Mouse (Mus musculus) gastrocnemius, postnatal 36 days (tissue): ENCODE measurements at regions not wholly inside any gene's neighbourhood (a gene's known extent, or its start where the extent isn't known, plus 50 kb on each side); places are given as distances from the start of the nearest gene placed in this dataset.

Experiments used
- DNase-seq, 2 experiments: peaks; one replicate each; pipeline ENCODE4 v3.0.0; 2022
- intact Hi-C: fragments of 180-260 bp; cut with DNase I; formaldehyde crosslinking; loops from one replicate; pipeline ENCODE4 v1.15.1; 2025

- DNase-seq = no peak
- intact Hi-C loops = no loop called here
Measured at GRCm38 (mm10) chr13:97656618-97657017, 103.8 kb downstream of the Gm10260 start.

DNA sequence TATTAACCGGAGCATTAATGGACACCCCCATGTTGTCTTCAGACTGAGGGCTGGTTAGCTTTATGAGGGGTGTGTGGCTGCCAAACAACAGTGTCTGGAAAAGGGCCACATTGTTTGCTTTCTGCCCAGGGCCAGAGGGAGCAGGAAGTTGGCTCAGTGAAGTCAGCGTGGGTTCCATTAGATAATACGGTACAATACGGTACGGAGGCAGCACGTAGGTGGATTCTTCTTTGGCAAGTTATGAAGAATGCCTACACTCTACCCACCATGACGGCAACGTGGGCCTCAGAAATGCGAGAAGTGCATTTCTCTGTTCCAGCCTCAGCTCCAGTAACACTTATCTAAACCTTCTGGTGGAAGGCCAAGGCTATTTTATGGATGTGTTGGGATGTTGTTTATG, 108.2 kb downstream of the Gm10260 start:
- no peak for DNase-seq
- intact Hi-C loops = no loop called here

DNA sequence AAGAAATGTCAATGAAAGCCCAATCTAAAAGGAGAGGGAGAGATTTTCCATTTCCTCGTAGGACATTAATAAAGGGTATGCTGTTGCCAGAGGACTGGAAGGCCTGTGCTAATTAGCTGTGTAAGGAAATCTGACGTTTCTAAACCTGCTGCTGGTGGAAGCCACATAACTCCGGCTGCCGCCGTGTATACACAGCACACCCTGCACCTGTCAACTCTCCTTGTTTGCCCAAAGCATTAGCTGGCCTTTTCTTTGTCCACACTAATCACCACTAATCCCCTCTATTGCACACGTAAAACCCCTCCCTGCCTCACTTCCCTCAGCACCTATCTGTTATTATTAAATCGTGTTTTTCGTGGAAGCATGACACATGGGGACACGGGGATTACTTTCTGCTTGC, 108.7 kb downstream of the Gm10260 start:
- DNase-seq = no peak
- intact Hi-C loops = no loop called here

GRCm38 (mm10) chr13:97651176-97651575, 109.3 kb downstream of the Gm10260 start:
- intact Hi-C loops = no loop called here

DNA sequence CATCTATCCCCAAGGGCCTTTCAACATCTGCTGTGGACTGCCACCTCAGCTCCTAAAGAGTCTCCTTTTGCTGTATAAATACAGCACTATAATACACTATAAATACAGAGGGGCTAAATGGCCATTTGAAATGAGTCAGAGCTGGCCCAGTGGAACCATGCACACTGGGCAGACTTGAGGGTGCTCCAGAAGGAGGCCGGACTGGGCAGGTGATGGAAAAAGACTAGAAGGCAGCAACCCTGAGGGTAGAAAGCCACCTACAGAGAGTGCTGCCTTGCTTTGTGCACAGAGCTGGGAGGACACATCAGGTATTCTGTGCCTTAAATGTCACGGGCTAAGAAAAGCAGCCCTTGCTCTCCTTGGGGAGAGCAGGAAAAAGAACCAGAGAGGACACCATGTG, 110.2 kb downstream of the Gm10260 start:
- no peak for DNase-seq
- intact Hi-C loops = no loop called here

More at GRCm38 (mm10) chr13:97651176-97651575, 109.3 kb downstream of the Gm10260 start:
- DNase-seq = no peak

GRCm38 (mm10) chr13:97647486-97647885, 112.9 kb downstream of the Gm10260 start:
- no peak for DNase-seq
- intact Hi-C loops = no loop called here

DNA sequence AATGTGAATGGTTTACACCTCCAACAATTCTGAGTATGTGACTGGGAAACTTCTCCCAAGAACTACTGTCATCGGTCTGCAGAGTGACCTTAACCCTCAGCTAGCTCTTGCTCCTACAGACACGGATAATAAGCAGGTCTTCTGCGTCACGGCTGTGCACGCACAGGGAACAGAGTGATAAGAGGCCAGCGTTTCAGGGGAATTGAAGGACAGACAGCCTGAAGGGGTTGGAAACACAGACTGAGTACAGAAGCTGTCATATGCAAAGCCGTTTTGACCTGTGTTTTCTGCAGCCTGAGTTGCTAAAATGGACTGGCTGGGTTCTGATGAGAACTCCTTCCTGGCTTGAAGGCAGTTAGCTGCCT, 114.4 kb downstream of the Gm10260 start:
- intact Hi-C loops = no loop called here

GRCm38 (mm10) chr13:97645107-97646020, 115.1 kb downstream of the Gm10260 start:
- no peak for DNase-seq
- intact Hi-C loops = no loop called here

More for the DNA sequence above, 114.4 kb downstream of the Gm10260 start:
- DNase-seq = no peak

DNA sequence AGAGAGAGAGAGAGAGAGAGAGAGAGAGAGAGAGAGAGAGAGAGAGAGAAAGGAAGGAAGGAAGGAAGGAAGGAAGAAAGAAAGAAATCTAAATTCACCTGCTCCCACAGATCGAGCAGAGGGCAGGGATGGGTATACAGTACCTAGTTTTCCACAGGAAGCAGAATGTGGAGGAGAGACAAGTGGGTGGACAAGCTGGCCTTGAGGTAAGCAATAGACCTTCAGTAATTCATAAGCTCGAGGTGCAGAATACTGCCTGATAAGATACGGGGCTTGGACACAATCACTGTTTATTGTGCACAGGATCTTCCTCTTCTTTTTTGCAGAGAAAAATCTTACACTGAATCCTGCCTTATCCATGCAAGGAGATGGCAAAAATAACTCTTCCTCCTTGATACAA, 120.2 kb downstream of the Gm10260 start:
- intact Hi-C loops = no loop called here
- no peak for DNase-seq

DNA sequence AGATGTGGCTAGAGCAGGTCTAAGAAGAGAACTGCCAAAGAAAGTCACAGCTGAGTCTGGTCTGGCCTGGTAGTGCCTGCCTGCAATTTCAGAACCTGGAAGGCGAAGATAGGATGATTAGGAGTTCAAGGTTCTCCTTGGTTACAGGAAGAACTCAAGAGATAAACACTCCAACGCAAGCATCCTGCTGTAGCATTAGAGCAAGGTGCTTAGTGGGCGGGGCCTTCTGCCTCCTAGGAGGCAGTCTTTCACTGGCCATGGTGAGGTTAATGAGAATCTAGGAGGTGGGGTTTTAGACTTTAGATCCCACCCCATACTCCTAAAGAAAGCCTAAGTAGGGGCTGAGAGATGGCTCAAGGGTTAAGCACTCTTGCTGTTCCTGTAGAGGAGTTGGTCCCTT, 120.8 kb downstream of the Gm10260 start:
- intact Hi-C loops = no loop called here
- DNase-seq = no peak

DNA sequence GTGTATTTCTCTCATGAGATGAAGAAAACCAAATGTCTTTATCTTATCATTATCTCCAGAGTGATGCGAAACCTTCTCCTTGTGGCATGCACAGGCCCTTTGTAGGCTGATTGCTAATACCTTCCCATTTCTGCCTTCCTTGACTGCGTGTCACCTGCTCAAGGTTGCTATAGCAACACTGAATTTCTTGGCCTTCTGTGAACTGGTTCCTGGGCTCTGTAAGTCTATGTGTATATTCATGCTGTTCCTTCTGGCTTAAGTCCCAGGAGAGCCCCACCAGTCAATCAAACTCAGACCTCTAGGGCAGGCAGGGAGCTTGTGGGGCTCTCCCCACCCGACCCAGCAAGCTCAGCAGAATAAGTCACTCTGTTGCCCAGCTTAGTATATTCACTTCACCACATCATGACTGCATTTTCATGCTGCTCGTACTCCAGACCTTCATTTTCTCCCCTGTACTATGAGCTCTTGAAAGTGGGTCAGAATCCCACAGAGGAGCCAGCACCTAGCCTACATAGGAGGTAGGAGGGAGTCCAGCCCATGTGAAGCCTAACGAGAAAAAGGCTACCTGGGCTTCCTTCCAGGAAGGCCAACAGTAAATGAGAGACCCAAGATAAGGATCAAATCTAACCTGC, 121.9 kb downstream of the Gm10260 start:
- intact Hi-C loops = no loop called here
- no peak for DNase-seq

GRCm38 (mm10) chr13:97637506-97637905, 122.9 kb downstream of the Gm10260 start:
- intact Hi-C loops = no loop called here
- no peak for DNase-seq

DNA sequence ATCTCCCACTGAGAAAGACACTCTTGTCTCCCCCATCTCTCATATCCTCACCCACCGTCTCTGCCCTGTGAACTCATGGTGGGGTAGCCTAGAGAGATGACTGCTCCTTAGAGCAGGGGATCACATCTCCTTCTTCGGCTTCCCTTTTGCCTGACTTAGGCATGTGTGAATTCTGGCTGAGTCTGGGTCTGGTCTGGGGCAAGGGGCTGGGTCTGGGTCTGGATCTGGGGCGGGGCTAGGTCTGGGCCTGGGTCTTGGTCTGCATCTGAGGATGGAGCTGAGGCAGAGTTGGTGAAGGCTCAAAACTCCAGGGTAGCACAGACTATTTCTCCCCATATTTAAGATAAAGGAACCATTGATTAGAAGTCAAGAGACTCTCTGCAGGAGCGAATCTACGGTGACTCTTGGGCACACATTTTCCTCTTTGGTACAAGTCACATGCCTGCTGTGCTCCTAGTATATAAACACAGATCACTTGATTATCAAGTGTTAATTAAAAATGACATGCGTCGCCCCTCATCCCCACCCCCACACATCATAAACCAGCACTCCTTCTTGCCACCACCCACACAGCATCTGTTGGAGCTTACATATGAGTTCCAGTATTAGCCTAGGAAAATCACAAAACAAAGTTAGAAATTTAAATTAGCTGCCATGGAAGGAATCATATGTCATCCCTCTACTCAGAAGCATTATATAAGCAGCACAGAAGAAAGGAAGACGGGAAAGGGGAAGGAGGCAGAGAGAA, 126.2 kb downstream of the Gm10260 start:
- intact Hi-C loops = no loop called here

DNA sequence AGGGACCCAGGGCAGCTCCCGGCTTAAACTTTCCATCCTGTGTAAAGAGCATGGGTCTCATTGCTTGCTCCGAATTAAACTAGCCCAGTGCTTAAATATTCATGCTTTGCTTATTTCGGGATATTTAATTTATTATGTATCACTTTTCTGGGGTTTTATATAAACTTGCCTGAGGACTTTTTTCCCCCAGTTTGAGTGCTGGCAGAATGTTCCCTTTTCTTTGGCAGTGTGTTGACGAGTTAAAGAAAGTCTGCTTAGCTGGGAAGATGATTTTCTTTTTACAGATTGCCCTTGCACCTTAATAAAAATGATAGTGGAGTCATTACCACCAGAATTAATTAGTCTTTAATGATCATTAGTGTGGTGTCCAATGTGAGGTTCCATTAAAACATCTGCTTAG, 126.9 kb downstream of the Gm10260 start:
- DNase-seq = no peak
- intact Hi-C loops = no loop called here

More for the DNA sequence above, 126.2 kb downstream of the Gm10260 start:
- no peak for DNase-seq

GRCm38 (mm10) chr13:97631872-97632402, 128.5 kb downstream of the Gm10260 start:
- intact Hi-C loops = no loop called here
- DNase-seq = no peak

GRCm38 (mm10) chr13:97630921-97631320, 129.5 kb downstream of the Gm10260 start:
- intact Hi-C loops = no loop called here

GRCm38 (mm10) chr13:97628608-97629007, 131.8 kb downstream of the Gm10260 start:
- intact Hi-C loops = no loop called here
- no peak for DNase-seq

More at GRCm38 (mm10) chr13:97630921-97631320, 129.5 kb downstream of the Gm10260 start:
- no peak for DNase-seq

DNA sequence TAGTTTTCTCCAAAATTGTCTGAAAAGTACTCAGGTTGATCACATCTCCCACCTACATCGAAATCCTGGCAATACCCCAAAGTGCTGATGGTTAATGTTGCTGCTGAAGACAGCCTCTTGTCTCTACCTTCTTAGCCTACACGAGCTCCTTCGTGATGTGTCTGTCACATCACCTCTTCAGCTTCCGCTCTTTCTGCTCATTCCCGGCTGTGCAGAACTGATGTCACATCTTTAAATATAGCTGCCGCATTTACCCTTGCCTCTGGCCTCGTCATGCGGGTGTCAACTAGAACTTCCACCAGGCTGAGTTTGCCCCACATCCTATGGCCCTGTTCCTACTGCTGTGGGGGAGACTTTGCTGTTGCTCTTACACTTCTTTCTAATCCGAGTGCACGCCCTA, 133.2 kb downstream of the Gm10260 start:
- intact Hi-C loops = no loop called here
- DNase-seq = no peak

- intact Hi-C loops = no loop called here
- DNase-seq = no peak
Measured at GRCm38 (mm10) chr13:97626786-97627185, 133.6 kb downstream of the Gm10260 start.

- DNase-seq = no peak
- intact Hi-C loops = no loop called here
Measured at GRCm38 (mm10) chr13:97626116-97626515, 134.3 kb downstream of the Gm10260 start.

DNA sequence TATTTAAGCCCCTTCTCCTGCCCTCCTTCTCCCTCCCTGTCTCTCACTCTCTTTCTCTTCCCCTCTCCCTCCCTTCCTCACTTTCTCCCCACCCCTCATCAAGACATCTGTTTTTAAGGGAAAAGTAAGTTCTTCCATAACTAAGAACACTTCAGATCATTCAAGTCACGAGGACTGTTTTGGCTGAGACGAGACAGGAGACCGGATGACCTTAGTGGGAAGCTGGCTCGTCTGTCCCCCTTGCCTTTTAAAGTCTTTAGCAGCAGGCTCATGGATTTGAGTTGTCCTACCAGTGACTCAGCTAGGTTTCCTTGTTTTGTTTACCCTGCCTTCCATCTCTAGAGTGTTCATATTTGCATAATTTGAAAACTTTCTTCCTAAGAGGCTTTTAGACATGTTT, 135.0 kb downstream of the Gm10260 start:
- DNase-seq = no peak
- intact Hi-C loops = no loop called here
